Mouse (Mus musculus) liver, embryonic 14.5 days (tissue): Measurements from ENCODE around the gene Rnaseh1.

ENCODE experiments used
- CTCF ChIP-seq: IDR thresholded peaks from 2 replicates; pipeline ENCODE4 v1.5.1; 2016; ENCODE audit warnings: antibody characterized with exemption, low read depth, control low read depth
- EP300 ChIP-seq: IDR thresholded peaks from 2 replicates; pipeline ENCODE4 v1.6.1; 2016; ENCODE audit warnings: antibody characterized with exemption, low read depth

- no peak for TF ChIP-seq CTCF
- no peak for TF ChIP-seq EP300
These were observed 44.3 kb downstream of the Rnaseh1 start for GRCm38 (mm10) chr12:28693738-28694137.
